Mouse (Mus musculus): Measurements from ENCODE around the gene Pan3. TPM values are rescaled to one million over a fixed set of nuclear protein-coding genes. Genes with fewer than 3 reads are reported as not detected.

Gene Pan3
- polyA plus RNA-seq, 1 experiment, result 40.1 TPM

- DNase-seq (ENCODE audit: low read depth), result no peak
Measured at GRCm38 (mm10) chr5:147430936-147431839, 1.2 kb downstream of the Pan3 start.

- no peak for DNase-seq (ENCODE audit: low read depth)
Measured at GRCm38 (mm10) chr5:147432927-147433326, 3.0 kb downstream of the Pan3 start.

GRCm38 (mm10) chr5:147435224-147435623 lies 5.3 kb downstream of the Pan3 start:
- DNase-seq (ENCODE audit: low read depth), result no peak

- no peak for DNase-seq (ENCODE audit: low read depth)
Measured at GRCm38 (mm10) chr5:147435751-147436150, 5.8 kb downstream of the Pan3 start.

- no peak for DNase-seq (ENCODE audit: low read depth)
Measured at GRCm38 (mm10) chr5:147436491-147436890, 6.5 kb downstream of the Pan3 start.

GRCm38 (mm10) chr5:147440996-147441507 lies 11.1 kb downstream of the Pan3 start:
- no peak for DNase-seq (ENCODE audit: low read depth)

- DNase-seq (ENCODE audit: low read depth), result no peak
Measured at GRCm38 (mm10) chr5:147441979-147442378, 12.0 kb downstream of the Pan3 start.

GRCm38 (mm10) chr5:147442741-147443140 lies 12.8 kb downstream of the Pan3 start:
- DNase-seq (ENCODE audit: low read depth), result no peak

GRCm38 (mm10) chr5:147444298-147444697 lies 14.3 kb downstream of the Pan3 start:
- no peak for DNase-seq (ENCODE audit: low read depth)

- DNase-seq (ENCODE audit: low read depth), result no peak
Measured at GRCm38 (mm10) chr5:147444757-147445156, 14.8 kb downstream of the Pan3 start.

GRCm38 (mm10) chr5:147445252-147445651 lies 15.3 kb downstream of the Pan3 start:
- DNase-seq (ENCODE audit: low read depth), result no peak

- DNase-seq (ENCODE audit: low read depth), result no peak
Measured at GRCm38 (mm10) chr5:147448526-147448925, 18.6 kb downstream of the Pan3 start.

GRCm38 (mm10) chr5:147448933-147449332 lies 19.0 kb downstream of the Pan3 start:
- no peak for DNase-seq (ENCODE audit: low read depth)

GRCm38 (mm10) chr5:147456491-147456890 lies 26.5 kb downstream of the Pan3 start:
- no peak for DNase-seq (ENCODE audit: low read depth)

- DNase-seq (ENCODE audit: low read depth), result no peak
Measured at GRCm38 (mm10) chr5:147459821-147460567, 30.0 kb downstream of the Pan3 start.

GRCm38 (mm10) chr5:147463251-147463650 lies 33.3 kb downstream of the Pan3 start:
- no peak for DNase-seq (ENCODE audit: low read depth)

GRCm38 (mm10) chr5:147466361-147466760 lies 36.4 kb downstream of the Pan3 start:
- DNase-seq (ENCODE audit: low read depth), result no peak

- no peak for DNase-seq (ENCODE audit: low read depth)
Measured at GRCm38 (mm10) chr5:147471163-147471562, 41.2 kb downstream of the Pan3 start.

- no peak for DNase-seq (ENCODE audit: low read depth)
Measured at GRCm38 (mm10) chr5:147473071-147473470, 43.1 kb downstream of the Pan3 start.

- no peak for DNase-seq (ENCODE audit: low read depth)
Measured at GRCm38 (mm10) chr5:147473856-147474255, 43.9 kb downstream of the Pan3 start.

- no peak for DNase-seq (ENCODE audit: low read depth)
Measured at GRCm38 (mm10) chr5:147476109-147476508, 46.1 kb downstream of the Pan3 start.

- DNase-seq (ENCODE audit: low read depth), result no peak
Measured at GRCm38 (mm10) chr5:147477106-147477505, 47.1 kb downstream of the Pan3 start.

GRCm38 (mm10) chr5:147479341-147479740 lies 49.4 kb downstream of the Pan3 start:
- no peak for DNase-seq (ENCODE audit: low read depth)
